Mouse (Mus musculus) heart, postnatal 0 days (tissue): ENCODE measurements around the gene Iqcd.

ENCODE experiments used
- CTCF ChIP-seq: IDR thresholded peaks from 2 replicates; pipeline ENCODE4 v1.5.1; 2016; ENCODE audit warnings: antibody characterized with exemption, control low read depth, low read depth
- EP300 ChIP-seq: IDR thresholded peaks from 2 replicates; pipeline ENCODE4 v1.6.1; 2016; ENCODE audit warnings: antibody characterized with exemption, low read depth

GRCm38 (mm10) chr5:120610906-120611305, 22.1 kb downstream of the Iqcd start:
- no peak for TF ChIP-seq EP300
- TF ChIP-seq CTCF = no peak
